Mouse (Mus musculus) mouse trophoblast stem cell (cell line): Measurements from ENCODE around the gene Hltf.
"Not testable (repeated sequence)": the region's sequence is repeated elsewhere in the genome, so short reads cannot be mapped to it uniquely, and the experiment has no call there.

Source experiments
- in situ Hi-C, 2 experiments: fragments of 300-500 bp; cut with MseI, MboI; formaldehyde crosslinking; loops; 2 replicates in 1 of 2; 3 replicates in 1 of 2; pipeline ENCODE4 v1.15.1; 2025

Gene Hltf

GRCm38 (mm10) chr3:20104318-20104717 is 46.7 kb downstream of the Hltf start:
- in situ Hi-C loops, result no loop called here

DNA sequence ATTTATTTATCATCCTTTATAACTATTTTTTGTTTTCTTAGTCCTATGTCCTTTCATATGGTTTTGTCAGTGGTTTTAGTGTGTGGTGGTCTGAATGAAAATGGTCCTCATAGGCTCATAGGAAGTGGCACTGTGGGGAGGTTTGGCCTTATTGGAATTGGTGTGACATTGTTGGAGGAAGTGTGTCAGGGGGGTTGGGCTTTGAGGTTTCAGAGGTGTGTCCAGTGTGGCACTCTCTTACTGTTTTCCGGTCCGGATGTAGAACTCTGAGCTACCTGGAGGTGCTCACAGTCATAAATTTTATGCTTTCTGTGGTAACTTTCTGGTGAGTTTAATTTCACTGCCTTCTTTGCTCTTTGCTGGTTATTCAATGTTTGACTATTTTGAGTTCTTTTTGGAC is 47.2 kb downstream of the Hltf start:
- in situ Hi-C loops, result no loop called here

GRCm38 (mm10) chr3:20108881-20109280 is 51.3 kb downstream of the Hltf start:
- in situ Hi-C loops, result no loop called here

DNA sequence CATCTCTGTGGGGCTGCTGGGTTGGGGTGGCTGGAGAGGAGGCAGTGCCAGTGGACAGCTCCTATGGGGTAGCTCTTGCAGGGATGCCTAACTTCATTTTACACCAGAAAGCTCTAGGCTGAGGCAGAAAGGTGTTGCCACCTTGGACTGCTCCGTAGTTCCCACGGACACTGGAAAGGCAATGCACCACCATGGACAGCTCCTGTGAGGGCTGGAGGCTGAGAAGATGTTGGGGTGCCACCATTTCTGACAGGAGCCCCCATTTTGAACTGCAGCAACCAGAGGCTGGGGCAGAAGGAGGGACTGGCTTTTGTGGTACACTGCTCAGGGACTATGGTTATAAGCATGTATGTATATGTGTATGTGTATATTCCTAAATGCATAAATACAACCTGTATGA is 54.3 kb downstream of the Hltf start:
- in situ Hi-C loops, result no loop called here

- in situ Hi-C loops, result no loop called here
Measured at GRCm38 (mm10) chr3:20119044-20119591, 61.5 kb downstream of the Hltf start.

DNA sequence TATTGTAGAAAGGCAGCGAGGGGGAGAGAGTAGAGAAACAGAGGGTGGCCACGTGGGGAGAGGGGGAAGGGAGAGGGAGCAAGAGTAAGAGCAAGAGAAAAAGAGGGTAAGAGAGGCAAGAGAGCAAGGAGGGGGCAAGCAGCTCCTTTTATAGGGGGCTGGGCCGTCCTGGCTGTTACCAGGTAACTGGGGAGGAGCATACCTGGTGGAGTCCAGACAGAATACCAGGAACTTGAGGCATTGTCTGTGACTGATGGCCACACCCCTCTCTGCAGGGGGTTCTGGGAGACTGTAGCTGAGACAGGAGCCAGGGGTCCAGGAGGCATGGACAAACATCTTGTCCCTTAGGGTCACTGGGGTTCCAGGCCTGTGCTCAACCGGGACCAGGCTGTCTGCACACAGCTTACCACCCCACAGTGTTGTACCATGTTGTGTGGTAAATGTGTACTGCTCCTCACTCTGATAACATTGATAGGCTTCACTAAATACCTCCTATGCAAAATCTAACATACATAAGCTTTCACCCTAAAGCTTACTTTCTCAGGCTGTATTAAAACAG is 62.2 kb downstream of the Hltf start:
- in situ Hi-C loops, result no loop called here

- in situ Hi-C loops, result not testable (repeated sequence)
Measured at GRCm38 (mm10) chr3:20121582-20121981, 64.0 kb downstream of the Hltf start.

GRCm38 (mm10) chr3:20125604-20126003 is 68.0 kb downstream of the Hltf start:
- in situ Hi-C loops, result no loop called here

DNA sequence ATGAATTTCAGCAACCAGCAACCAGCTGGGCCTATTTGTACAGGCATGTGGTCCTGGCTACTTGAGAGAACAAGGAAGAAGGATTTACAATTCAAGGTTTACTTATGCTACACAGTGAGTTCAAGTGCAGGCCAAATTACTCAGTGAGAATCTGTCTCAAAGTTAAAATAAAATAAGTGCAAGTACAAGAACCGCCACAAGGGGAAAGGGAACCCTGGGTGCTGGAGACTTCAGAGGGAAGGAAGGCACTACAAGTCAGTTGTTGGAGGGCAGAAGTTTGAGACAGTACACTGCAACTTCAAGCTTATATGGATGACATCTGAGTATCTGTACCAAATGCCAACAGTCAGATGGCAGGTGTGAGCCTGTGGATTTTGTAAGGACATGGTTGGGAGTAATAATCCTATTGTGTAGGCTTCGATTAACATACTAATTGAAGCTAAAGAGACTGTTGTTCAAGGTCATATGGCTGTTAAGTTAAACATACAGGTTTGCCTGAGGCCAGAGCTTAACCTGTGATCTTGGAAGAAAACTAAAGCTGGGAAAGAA is 69.5 kb downstream of the Hltf start:
- in situ Hi-C loops, result no loop called here

DNA sequence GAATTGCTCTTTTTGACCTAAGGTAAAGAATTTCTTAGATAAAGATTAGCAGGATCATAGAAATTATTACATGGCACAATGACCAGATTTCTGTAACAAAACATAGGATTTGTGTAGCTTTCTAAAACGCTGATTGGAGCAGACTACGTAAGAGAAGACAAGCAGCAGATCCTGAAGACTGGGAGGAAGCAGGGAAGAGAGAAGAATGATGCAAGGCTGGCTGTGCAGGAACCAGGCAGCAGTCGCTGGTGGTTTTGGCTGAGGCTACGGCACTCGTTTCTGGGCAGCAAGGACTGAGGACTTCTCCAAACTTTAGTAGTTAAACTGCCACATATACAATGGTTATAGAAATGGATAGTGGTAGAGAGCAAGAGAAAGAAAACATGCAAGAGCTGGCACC is 71.9 kb downstream of the Hltf start:
- in situ Hi-C loops, result no loop called here

DNA sequence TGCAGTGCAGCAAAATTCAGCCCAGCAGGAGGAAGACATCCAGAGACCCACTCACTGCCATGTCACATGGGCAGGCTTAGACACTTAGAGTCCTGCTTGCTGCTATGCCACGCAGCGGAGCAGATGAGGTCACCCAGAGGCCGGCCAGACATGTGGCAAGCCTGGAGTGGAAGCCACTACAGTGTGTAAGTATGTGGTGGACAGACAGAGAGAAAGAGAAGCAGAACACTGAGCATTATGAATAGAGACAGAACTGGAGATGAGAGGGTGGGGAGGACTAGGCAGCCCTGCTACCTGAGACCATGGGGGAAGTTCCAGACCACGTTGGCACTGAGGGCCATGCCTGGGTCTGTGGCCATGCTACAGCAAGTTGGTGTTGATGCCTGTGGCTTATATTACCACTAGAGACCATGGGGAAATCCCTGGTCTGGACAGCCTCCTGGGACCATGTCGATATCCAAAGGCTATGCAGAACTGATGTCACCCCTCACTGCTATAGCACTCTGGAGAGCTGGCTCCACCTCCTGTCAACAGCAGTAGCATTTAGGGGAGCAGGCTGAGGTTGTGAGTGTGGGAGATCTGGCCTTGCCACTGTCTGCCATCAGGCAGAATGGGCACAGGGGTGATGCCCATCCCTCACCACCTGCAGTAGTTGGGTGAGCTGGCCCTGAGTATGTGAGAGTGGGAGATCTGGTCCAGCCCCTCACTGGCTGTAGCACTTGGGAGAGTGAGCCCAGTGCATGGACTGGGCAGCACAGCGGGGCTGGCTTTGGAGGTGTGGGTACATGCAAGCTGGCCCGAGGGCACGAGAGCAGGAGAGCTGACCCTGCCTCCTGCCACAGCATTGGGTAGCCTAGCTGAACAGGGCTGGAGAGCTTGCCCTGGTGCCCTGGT is 73.1 kb downstream of the Hltf start:
- in situ Hi-C loops, result no loop called here

DNA sequence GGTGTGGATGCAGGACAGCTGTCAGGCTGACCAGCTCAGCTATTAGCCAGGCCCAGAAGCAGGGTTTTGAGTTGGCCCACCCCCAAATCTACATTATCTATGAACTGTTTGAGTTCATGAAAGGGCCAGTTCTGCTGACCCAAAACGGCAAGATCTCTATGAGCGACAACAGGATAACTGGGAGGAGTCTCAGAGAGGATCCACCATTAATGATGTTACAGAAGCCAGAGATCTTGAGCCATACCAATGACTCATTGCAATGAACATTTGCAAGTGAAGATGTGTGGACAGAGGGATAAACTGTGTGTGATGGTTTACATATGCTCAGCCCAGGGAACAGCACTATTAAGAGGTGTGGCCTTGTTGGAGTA is 73.7 kb downstream of the Hltf start:
- in situ Hi-C loops, result no loop called here

GRCm38 (mm10) chr3:20132731-20133130 is 75.1 kb downstream of the Hltf start:
- in situ Hi-C loops, result no loop called here

DNA sequence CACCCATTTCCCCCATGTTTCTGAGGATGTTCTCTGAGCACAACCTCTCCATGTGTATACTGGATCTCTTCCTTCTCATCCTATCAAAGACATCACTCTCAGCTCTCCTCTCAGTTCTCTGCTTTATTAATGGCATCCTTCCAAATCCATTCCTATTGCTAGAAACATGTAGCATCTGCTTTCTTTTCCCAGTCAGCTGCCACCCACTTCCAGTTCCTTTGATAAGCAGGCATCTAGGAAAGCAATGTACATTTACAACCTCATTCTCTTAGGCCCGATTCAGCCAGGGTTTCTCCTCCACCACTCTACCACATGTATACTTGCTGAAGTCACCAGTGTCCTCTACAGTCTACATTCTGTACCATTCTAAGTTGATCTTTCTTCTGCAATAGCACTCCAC is 76.1 kb downstream of the Hltf start:
- in situ Hi-C loops, result no loop called here

GRCm38 (mm10) chr3:20134545-20134944 is 76.9 kb downstream of the Hltf start:
- in situ Hi-C loops, result no loop called here

DNA sequence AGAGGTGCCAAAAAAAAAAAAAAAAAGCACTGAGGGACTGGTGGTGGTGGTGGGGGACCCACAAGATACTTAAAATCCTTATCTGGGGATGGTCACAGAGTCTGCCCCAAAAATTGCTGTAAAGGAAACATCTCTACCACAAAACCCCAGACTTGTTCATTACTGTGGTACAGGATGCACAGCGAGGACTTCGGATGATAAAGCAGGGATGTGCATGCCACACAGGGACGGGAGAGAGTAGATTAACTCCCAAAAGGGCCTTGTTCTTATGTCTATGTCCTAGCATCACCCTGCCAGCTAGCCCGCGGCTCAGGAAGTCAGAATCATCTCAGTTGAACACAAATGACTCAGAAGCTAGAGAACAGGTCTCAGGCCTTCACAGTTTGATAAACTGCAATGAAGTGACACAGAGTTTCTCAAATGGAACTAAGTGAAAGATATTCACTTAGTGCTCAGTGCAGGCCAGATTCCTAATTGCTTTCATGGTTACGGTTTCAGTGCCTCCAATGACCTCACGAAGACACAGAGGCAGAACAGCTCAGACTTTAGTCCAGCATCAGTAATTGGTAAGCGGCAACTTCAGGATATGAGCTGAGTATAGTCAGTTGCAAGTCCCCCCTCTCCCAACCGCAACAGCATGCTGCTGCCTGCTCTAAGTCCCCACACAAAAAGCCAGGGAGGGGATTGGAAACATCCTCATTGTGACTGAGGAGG is 79.4 kb downstream of the Hltf start:
- in situ Hi-C loops, result no loop called here

GRCm38 (mm10) chr3:20141240-20141639 is 83.6 kb downstream of the Hltf start:
- in situ Hi-C loops, result no loop called here

DNA sequence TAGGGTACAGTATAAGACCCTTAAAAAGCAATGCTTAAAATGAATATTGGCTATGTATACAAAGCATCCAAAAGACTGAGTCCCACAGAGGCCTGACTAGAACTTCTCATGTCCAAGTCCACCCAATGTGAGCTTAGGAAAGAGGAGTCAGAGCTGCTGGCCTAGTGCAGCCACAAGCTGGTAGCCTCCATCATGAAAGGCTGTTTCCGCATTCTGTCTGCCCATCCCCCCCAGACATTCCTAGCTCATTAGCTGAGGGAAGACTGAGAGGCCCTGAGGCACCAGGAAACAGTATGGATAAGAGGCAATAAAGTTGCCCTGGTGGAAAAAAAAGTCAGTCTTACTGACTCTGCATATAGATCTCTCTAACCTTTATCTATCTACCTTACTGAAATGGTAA is 84.1 kb downstream of the Hltf start:
- in situ Hi-C loops, result no loop called here

DNA sequence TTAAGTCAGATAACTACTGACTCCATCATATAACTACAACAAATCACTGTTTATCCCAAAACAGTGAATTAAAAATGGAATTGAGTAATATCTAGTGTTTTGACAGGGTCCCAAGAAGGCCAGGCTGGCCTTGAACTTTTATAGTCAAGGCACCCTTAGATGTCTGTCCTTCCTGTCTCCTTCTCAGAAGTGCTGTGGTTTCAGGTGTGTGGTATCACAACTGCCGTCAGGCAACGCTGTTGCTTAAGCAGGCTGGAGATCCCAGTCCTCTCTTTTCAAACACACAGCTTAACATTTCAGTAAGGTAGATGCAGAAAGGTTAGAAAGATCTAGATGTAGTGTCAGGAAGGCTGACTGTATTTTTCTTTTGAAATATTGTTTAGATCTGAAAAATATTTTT is 84.5 kb downstream of the Hltf start:
- in situ Hi-C loops, result no loop called here

GRCm38 (mm10) chr3:20142576-20142975 is 85.0 kb downstream of the Hltf start:
- in situ Hi-C loops, result no loop called here

DNA sequence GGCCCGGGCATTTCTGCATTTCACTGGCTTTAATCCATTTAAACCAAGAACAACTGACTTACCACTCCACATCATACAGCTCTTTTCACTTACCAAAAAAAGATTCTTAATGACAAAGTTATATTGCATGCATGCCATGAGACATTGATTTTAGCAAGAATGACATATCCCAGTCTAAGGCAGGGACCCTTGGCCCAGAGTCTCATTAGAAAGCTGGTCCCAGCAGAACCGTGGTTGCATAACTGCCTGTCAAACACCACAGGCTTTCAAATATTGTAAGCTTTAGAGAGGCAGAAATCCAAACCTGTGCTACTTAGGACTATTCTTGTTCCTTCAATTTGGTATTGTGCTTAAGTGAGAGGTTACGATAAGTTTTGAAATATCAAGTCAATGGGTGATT is 86.1 kb downstream of the Hltf start:
- in situ Hi-C loops, result no loop called here

DNA sequence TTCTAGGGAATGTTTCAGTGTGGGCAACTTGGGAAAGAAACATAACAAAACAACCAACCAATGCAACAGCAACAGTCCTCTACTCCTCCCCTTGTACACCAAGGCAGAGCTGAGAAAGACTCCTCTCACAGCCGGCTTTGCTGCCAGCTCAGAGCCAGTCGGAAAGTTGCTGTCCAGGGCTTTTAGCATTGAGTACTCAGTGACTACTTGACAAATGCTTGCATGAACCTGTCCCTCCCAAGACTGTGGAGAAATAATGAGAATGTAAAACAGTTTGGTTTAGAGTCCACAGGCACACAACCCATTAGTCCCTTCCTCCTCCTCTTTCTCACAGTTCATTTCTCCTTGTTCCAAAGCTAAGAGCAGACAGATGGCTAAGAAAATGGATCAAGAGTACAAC is 86.8 kb downstream of the Hltf start:
- in situ Hi-C loops, result no loop called here
